Comparison of ENCODE assay signal across 7 mouse cellular contexts in genomic region chr15:89530336-89530735, GRCm38 (mm10). TPM values are rescaled to one million over a fixed set of nuclear protein-coding genes. Genes with fewer than 3 reads are reported as not detected.
DNase-seq lines count a peak whose midpoint lies in the region; ATAC-seq and TF ChIP-seq lines count a peak whose summit lies in the region.

No protein-coding gene starts in this region.

- H3K4me2 ChIP-seq in midbrain, embryonic 11.5 days: no peak overlapping the region
- H3K4me2 ChIP-seq in midbrain, embryonic 13.5 days (replicated peaks): no peak overlapping the region
- no peak overlapping the region for H3K4me2 ChIP-seq in limb, embryonic 14.5 days (replicated peaks; ENCODE audit: low read depth, low read length, severe bottlenecking)

- H3K4me1 ChIP-seq in midbrain, embryonic 11.5 days (ENCODE audit: control insufficient read depth, insufficient read depth, low read length): peaks cover 14% of the 10 kb centered on the region
- H3K4me1 ChIP-seq in midbrain, embryonic 13.5 days (replicated peaks): peaks cover 40% of the 10 kb centered on the region
- no peaks in the 10 kb centered on the region for H3K4me1 ChIP-seq in limb, embryonic 14.5 days (ENCODE audit: control insufficient read depth, insufficient read depth, low read length)

- H3K36me3 ChIP-seq in midbrain, embryonic 11.5 days (ENCODE audit: control insufficient read depth, insufficient read depth, low read length): no peaks in the 10 kb centered on the region
- H3K36me3 ChIP-seq in midbrain, embryonic 13.5 days: peaks cover 6% of the 10 kb centered on the region; the same call in 1 of the 2 replicates
- H3K36me3 ChIP-seq in limb, embryonic 14.5 days (ENCODE audit: control insufficient read depth, insufficient read depth, low read length): peaks cover 3% of the 10 kb centered on the region

- TF ChIP-seq POLR2A in limb, embryonic 14.5 days (IDR thresholded peaks at IDR 0.05; ENCODE audit: borderline replicate concordance, extremely low read depth, insufficient read depth, insufficient read length): no peak

- H3K4me3 ChIP-seq in midbrain, embryonic 11.5 days (ENCODE audit: low read depth, low read length): no peak overlapping the region
- H3K4me3 ChIP-seq in midbrain, embryonic 13.5 days (replicated peaks): no peak overlapping the region
- no peak overlapping the region for H3K4me3 ChIP-seq in limb, embryonic 14.5 days (replicated peaks; ENCODE audit: low read length)

- no peak overlapping the region for H3K9ac ChIP-seq in midbrain, embryonic 11.5 days (ENCODE audit: low read length)
- no peak overlapping the region for H3K9ac ChIP-seq in midbrain, embryonic 13.5 days (replicated peaks)
- H3K9ac ChIP-seq in limb, embryonic 14.5 days (ENCODE audit: low read depth, low read length, severe bottlenecking): no peak overlapping the region

- intact Hi-C loops in heart, postnatal 36 days (cut with DNase I): loop anchor here (2.0 kb wide), 1 partner anchor 68 kb away; no protein-coding TSS in a partner anchor

- 0 out of 2 replicates have a peak, but pooled peaks cover 1% of the 10 kb centered on the region for H3K27me3 ChIP-seq in midbrain, embryonic 11.5 days (ENCODE audit: control insufficient read depth, insufficient read depth, low read length)
- peaks cover 8% of the 10 kb centered on the region; the same call in 1 of the 2 replicates for H3K27me3 ChIP-seq in midbrain, embryonic 13.5 days
- H3K27me3 ChIP-seq in limb, embryonic 14.5 days (ENCODE audit: control insufficient read depth, insufficient read depth, low read length): no peaks in the 10 kb centered on the region

- 7% methylated on average over 4 of the region's 4 CpGs for WGBS in midbrain, embryonic 11.5 days
- WGBS in midbrain, embryonic 13.5 days: 6% methylated on average over 4 of the region's 4 CpGs
- WGBS in limb, embryonic 14.5 days: 8% methylated on average over 4 of the region's 4 CpGs

- no peaks in the 10 kb centered on the region for H3K9me3 ChIP-seq in midbrain, embryonic 11.5 days (ENCODE audit: control insufficient read depth, low read length)
- H3K9me3 ChIP-seq in midbrain, embryonic 13.5 days: no peaks in the 10 kb centered on the region
- no peaks in the 10 kb centered on the region for H3K9me3 ChIP-seq in limb, embryonic 14.5 days (ENCODE audit: control insufficient read depth, low read length)

- ATAC-seq in midbrain, embryonic 11.5 days (ENCODE audit: low FRiP score): no peak
- no peak for ATAC-seq in midbrain, embryonic 13.5 days
- ATAC-seq in limb, embryonic 14.5 days (ENCODE audit: low FRiP score, low read depth): no peak

- no peak overlapping the region for H3K27ac ChIP-seq in midbrain, embryonic 11.5 days (ENCODE audit: low read depth, low read length)
- no peak overlapping the region for H3K27ac ChIP-seq in midbrain, embryonic 13.5 days
- no peak overlapping the region for H3K27ac ChIP-seq in limb, embryonic 14.5 days (replicated peaks; ENCODE audit: low read depth, low read length)

- peak; percentile 99 for DNase-seq in midbrain, embryonic 11.5 days (ENCODE audit: low spot score, missing footprints)
- DNase-seq in T-cell, adult 2 months (ENCODE audit: low spot score): peak; percentile 16
- DNase-seq in cerebellum, postnatal 10 days: peak; percentile 89 to 93
- DNase-seq in heart, postnatal 36 days: peak; percentile 65 to 79
- DNase-seq in limb, embryonic 14.5 days (ENCODE audit: low spot score): peak; percentile 44
- DNase-seq in right cerebral cortex, postnatal 10 days (ENCODE audit: low spot score in 2 of 2): peak; percentile 73 to 82

RNA-seq across cellular contexts. Expression of gene Shank3, which starts 30.9 kb away (rescaled TPM):
- 2.2 TPM in 2 replicates for polyA plus RNA-seq in midbrain, embryonic 11.5 days (2014; fragmentation: Nextera tagmentation; extraction: Ambion mirVana)
- polyA plus RNA-seq in midbrain, embryonic 13.5 days (2015; fragmentation: Nextera tagmentation; extraction: Ambion mirVana): 13.3 and 14.8 TPM in 2 replicates
- total RNA-seq in heart, postnatal 36 days (2021): 10 to 100 TPM; 47.0 to 56.3 TPM
- 18.4 and 25.1 TPM in 2 replicates for polyA plus RNA-seq in limb, embryonic 14.5 days (2012; rRNA removed)
- 2.4 and 2.7 TPM in 2 replicates for polyA plus RNA-seq in limb, embryonic 14.5 days (2014; fragmentation: Nextera tagmentation; extraction: Ambion mirVana)

RNA-seq across cellular contexts. Expression of gene Acr, which starts 37.8 kb away (rescaled TPM):
- 0.42 and 0.43 TPM in 2 replicates for polyA plus RNA-seq in midbrain, embryonic 11.5 days (2014; fragmentation: Nextera tagmentation; extraction: Ambion mirVana)
- polyA plus RNA-seq in midbrain, embryonic 13.5 days (2015; fragmentation: Nextera tagmentation; extraction: Ambion mirVana): 2.5 and 2.6 TPM in 2 replicates
- total RNA-seq in heart, postnatal 36 days (2021): under 1 TPM; 0.25 to 0.68 TPM
- 1.4 and 2.5 TPM in 2 replicates for polyA plus RNA-seq in limb, embryonic 14.5 days (2012; rRNA removed)
- 0.21 and 0.61 TPM in 2 replicates for polyA plus RNA-seq in limb, embryonic 14.5 days (2014; fragmentation: Nextera tagmentation; extraction: Ambion mirVana)

RNA-seq across cellular contexts. Expression of gene Arsa, which starts 53.1 kb away (rescaled TPM):
- 7.4 and 9.4 TPM in 2 replicates for polyA plus RNA-seq in midbrain, embryonic 11.5 days (2014; fragmentation: Nextera tagmentation; extraction: Ambion mirVana)
- 16.7 and 17.6 TPM in 2 replicates for polyA plus RNA-seq in midbrain, embryonic 13.5 days (2015; fragmentation: Nextera tagmentation; extraction: Ambion mirVana)
- total RNA-seq in heart, postnatal 36 days (2021): 10 to 100 TPM; 12.2 to 14.1 TPM
- polyA plus RNA-seq in limb, embryonic 14.5 days (2012; rRNA removed): 30.7 and 38.5 TPM in 2 replicates
- 18.3 and 21.7 TPM in 2 replicates for polyA plus RNA-seq in limb, embryonic 14.5 days (2014; fragmentation: Nextera tagmentation; extraction: Ambion mirVana)

Comparison
In these comparisons a context has a peak if more than half of its experiments do, and no peak if none do; other contexts are left out.
1. DNase-seq: peak in every context shown above with its lines; median percentile 99 in midbrain, embryonic 11.5 days; 91 in cerebellum, postnatal 10 days; 78 in right cerebral cortex, postnatal 10 days; 72 in heart, postnatal 36 days; 44 in limb, embryonic 14.5 days; 16 in T-cell, adult 2 months.